Mouse (Mus musculus) thymus, postnatal 10 days (tissue): ENCODE measurements around the gene Phka2.

Source experiments
- DNase-seq, 2 experiments: peaks; one replicate each; pipeline ENCODE4 v3.0.0; 2021; ENCODE audit warnings: low spot score in 2 of 2

The Phka2 gene

DNA sequence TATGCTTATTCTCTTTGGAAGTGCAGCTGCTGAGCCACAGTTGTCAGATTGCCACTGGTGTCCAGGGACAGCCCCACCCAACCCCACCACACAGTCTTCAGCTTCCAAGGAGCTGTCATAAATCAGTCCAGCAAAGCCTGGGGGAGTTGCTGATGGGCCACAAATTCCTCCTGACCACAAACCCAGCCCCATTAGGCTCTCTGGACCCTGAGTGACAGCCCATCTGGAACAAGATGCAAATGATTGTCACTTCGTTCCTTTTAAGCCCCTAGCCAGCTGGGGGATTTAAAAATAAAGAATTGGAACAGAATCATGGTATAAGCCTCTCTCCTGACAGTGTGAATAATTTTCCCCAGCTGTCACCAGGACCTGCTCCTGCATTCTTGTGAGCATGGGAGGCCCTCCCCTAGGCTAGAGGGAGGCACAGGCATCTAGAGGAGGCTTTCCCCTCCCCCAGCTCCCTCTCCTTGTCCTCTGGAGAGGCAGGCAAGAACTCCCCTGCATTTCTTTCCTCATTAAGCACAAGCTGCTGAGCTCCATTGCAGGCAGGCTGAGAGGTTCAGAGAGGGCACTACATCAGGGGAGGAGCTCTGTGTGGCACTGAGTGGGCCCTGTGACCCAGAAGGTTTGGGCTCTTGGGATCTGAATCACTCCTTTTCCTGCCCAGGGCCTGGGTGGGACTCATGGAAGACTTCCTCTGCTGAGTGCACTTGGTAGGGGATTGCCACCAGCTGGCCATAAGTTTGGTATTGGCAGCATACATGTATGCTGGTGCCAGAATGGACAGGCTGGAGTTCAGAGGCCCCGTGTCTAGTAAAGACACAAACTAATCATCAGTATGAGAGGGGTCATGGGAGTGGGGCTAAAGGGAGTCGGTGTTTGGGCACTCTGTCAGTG is 96.8 kb downstream of the Phka2 start:
- no peak for DNase-seq

DNA sequence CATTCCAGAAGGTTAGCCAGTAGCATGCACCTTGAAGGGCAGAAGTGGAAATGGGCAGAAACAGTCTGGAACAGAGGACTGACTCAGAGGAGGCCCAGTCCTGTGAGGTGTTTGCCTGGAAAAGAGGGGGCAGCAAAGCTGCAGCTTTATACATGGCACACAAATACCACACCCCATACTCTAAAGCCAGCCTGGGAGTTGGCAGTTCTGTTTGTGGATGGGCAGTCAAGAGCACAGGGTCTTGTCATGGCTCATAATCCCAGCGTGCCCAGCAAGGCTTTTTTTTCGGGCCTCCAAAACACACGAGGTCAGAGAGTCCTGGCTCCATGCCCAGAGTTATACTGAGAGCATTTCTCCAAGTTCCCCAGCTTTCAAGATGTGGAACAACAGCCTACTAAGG is 99.1 kb downstream of the Phka2 start:
- DNase-seq, result no peak

DNA sequence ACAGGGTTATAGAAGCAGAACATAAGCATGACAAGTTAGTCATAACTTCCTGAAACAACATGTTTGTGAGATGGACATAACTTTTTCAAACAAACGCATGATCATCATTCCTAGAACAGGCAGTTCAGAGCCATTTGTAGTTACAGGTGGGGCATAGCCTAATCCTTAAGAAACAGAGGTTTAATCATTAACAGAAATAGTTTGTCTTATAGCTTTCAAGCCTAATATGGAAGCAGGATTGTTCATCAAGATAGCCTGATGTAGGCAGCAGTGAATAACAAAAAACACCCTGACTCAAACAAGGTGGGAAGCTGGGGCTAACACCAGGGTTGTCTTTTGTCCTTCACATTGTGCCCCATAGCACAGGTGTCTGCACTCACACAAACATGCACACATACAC is 100.8 kb downstream of the Phka2 start:
- no peak for DNase-seq

DNA sequence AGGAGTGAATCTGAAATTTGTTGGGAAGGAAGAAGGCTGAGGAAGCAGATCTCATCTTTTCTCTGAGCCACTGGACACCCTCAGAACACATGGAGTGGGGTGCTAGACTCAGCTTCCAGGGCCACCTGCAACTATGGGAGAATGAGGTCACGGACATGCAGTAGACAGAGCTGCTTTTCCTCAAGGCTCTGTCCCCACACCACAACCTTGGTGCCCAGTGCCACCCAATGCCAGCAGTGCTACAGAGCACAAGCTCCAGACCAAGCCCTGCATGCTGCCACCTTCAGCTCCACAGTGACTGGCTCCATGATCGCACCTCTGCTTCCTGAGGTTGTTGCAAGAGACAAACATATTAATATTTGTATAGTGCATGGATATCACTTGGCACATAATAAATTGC is 101.3 kb downstream of the Phka2 start:
- no peak for DNase-seq

DNA sequence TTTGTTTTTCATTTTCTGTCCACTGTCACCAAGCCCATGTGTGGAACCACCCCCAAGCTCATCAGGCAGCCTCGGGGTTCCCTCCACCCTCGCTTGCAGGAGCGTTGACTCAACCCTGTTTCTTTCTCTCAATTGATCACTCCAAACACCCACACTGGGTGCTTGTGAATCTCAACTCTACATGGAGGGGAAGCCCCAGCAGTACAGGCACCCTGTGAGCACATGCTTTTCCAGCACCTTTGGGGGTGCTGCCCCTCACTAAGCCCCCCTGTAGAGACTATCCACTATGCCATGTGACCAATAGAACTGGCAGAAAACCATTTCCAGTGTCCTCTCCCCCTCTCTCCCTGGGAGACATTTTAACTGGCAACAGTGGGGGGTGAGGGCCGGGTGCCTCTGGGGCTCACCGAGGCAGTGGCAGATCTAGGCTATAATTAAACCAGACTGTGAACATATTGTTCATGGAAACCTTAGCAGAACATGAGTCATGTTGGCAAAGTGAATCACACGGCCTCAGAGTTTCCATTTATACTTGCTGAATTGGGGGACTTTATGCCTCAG is 102.1 kb downstream of the Phka2 start:
- no peak for DNase-seq

DNA sequence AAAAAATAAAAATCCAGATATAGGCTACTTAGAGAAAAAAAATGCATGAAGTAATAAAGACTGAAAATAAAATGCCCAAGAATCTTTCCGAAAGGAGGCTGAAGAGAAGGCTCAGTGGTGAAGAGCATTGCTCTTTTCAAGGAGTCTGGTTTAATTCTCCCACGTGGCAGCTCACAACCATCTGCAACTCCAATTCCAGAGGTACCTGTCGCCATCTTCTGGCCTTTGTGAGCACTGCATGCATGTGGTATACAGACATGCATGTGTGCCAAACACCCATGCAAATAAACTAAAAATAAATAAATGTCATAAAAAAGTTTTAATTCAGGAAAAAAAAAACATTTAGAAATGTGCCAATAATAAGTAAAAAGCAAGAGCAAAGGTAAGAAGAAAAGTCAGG is 107.9 kb downstream of the Phka2 start:
- DNase-seq, result peak; percentile 11 to 45

DNA sequence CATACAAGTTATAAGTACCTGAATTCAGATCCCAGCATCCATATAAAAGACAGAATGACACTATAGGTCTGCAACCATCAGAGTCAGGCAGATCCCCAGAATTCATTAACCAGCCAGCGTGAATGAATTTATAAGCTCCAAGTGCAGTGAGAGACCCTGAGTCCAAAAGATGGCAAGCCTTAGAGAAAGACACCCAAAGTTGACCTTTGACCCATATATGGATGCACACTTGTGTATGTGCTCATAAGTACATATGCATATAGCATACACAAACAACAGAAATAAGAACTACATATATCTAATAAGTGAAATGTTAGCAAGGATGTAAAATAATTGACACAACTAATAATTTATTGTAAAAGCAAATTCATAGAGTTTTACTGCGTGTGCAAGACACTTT is 108.5 kb downstream of the Phka2 start:
- no peak for DNase-seq

DNA sequence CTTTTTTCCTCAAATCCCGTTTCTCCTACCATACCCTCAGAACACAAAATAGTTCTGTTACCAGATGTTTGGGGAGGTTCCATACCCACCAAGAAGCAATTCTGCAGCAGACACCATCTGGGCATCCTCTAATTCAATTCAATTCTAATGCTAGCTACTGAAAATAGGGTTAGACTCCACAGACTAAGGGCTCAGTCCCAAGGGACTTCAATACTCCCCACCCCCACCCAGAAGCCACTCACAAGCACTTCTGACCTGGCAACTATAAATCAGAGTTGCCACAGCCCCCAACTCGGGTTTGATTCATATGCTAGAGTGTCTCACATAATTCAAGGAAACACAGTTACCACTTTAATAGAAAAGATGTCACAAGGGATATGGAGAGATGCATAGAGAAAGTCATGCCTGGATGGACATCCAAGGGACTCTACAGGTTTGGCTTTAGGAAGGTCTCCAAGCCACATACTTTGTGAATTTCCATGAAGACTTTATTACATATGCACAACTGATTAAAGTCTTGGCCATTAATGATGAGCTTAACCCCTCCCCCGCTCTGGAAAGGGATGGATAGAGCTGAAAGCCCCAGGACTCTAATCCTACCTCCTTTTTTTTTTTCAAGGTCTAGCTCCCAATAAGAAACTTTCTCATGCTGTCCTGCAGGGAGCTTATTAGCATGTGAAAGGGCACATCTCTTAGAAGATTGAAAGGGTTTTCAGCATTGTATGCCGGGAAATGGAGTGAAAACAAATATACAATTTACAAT is 109.1 kb downstream of the Phka2 start:
- DNase-seq, result no peak
